In the genomic region with DNA sequence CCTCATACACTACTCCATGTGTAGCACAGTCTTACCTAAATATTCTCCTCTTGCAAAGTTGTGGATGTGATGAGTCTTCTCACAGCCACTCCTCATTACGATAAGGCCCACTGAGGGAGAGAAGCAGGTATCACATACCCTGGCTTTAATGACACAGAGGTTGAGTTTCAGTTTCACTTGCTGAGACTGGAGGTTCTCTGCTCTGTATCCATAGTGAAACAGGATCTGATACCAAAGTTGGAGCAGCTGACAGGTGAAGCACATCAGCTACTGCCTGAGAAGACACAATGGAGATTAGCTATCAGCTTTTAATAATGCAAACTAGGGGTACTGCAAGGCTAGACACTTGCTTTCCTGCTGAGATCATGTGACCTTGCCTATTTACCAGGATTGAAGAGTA, we compare ENCODE assay signal across 27 mouse cellular contexts.
"Had no signal": no experiment of that assay in that cellular context is flagged by ENCODE, and none has a peak within 500 bp of the region (broad histone marks: within the 10 kb centered on the region; RNA-seq: fewer than 3 reads in every experiment).

No protein-coding gene starts in this region.

- H3K4me2 ChIP-seq: heart, embryonic 11.5 days; heart, embryonic 13.5 days; heart, embryonic 15.5 days; hindbrain, embryonic 12.5 days; hindbrain, embryonic 14.5 days; intestine, embryonic 15.5 days; limb, embryonic 12.5 days; liver, embryonic 11.5 days; liver, embryonic 13.5 days had no signal

- H3K4me3 ChIP-seq: heart, adult 2 months; heart, embryonic 13.5 days; heart, embryonic 15.5 days; hindbrain, embryonic 10.5 days; hindbrain, embryonic 12.5 days; intestine, embryonic 15.5 days; layer of hippocampus, adult 2 months; left cerebral cortex, adult 2 months; limb, embryonic 10.5 days; limb, embryonic 12.5 days; liver, embryonic 13.5 days had no signal

- H3K36me3 ChIP-seq: heart, embryonic 13.5 days; heart, embryonic 15.5 days; hindbrain, embryonic 10.5 days; hindbrain, embryonic 12.5 days; intestine, embryonic 15.5 days; limb, embryonic 10.5 days; limb, embryonic 12.5 days; liver, embryonic 13.5 days had no signal

- DNase-seq: forebrain, postnatal 0 days; gastrocnemius, postnatal 14 days; gastrocnemius, postnatal 36 days; heart, adult 11 months; heart, adult 2 months; heart, postnatal 14 days; heart, postnatal 4 days; kidney, adult 2 months; kidney, adult 9 months; kidney, postnatal 4 days; liver; liver, embryonic 13.5 days had no signal

- H3K27me3 ChIP-seq: heart, embryonic 13.5 days; heart, embryonic 15.5 days; hindbrain, embryonic 12.5 days; intestine, embryonic 15.5 days; limb, embryonic 12.5 days; liver, embryonic 13.5 days had no signal

- H3K9ac ChIP-seq: forebrain, postnatal 0 days; heart, embryonic 13.5 days; heart, embryonic 15.5 days; hindbrain, embryonic 12.5 days; hindbrain, embryonic 14.5 days; intestine, embryonic 15.5 days; limb, embryonic 12.5 days; liver, embryonic 13.5 days had no signal

- H3K9me3 ChIP-seq: heart, embryonic 13.5 days; heart, embryonic 15.5 days; hindbrain, embryonic 10.5 days; hindbrain, embryonic 12.5 days; intestine, embryonic 15.5 days; limb, embryonic 10.5 days; limb, embryonic 12.5 days; liver, embryonic 13.5 days had no signal

- H3K4me1 ChIP-seq: heart, embryonic 13.5 days; heart, embryonic 15.5 days; hindbrain, embryonic 10.5 days; hindbrain, embryonic 12.5 days; intestine, embryonic 15.5 days; limb, embryonic 10.5 days; limb, embryonic 12.5 days; liver, embryonic 13.5 days had no signal

- ATAC-seq: forebrain, postnatal 0 days; hindbrain, embryonic 16.5 days; inflammation-experienced regulatory T-cells, adult 6 months; intestine, embryonic 15.5 days; intestine, postnatal 0 days had no signal

- H3K27ac ChIP-seq: heart, adult 2 months; heart, embryonic 13.5 days; heart, embryonic 15.5 days; hindbrain, embryonic 10.5 days; hindbrain, embryonic 12.5 days; hindbrain, embryonic 14.5 days; intestine, embryonic 15.5 days; layer of hippocampus, adult 2 months; left cerebral cortex, adult 2 months; limb, embryonic 10.5 days; limb, embryonic 12.5 days; liver, embryonic 13.5 days had no signal
